Mouse (Mus musculus): ENCODE results near the gene Snx20. TPM values are rescaled to one million over a fixed set of nuclear protein-coding genes. Genes with fewer than 3 reads are reported as not detected.

Snx20 gene
- total RNA-seq, 2 experiments from 2014 or later, result 1.3 to 1.5 TPM

DNA sequence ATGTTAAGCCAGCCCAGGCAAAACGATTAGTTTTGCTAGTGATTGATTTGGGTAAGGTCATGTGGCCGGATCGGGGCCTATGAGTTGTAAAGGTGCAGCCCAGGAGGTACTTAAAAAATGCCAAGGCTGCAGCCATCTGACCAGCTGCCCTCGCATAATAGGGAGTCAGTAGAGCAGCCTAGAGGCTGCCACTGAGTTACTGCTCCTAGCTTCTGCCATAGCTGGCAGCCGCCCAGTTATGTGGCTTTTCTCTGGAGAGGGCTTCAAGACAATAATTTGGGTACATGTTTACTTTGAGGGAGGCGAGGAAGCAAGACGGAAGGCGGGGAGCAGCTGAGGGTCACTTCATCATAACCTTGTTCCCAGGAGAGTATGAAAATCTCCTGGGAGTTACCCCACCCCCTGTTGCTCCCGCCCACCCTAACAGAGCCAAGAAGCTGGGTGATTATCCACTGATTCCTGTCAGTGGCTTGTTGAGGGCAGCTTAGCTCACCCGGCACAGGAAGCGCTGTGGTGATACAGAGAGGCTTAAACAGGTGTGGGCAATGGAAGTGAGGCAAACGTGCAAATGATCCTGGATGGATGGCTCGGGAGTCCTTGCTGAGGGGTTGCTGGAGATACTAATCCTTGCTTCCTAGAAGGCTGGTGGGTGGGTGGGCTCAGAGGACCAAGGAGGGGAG is 30.4 kb downstream of the Snx20 start:
- DNase-seq (ENCODE audit: low spot score in 2 of 2), result no peak

DNA sequence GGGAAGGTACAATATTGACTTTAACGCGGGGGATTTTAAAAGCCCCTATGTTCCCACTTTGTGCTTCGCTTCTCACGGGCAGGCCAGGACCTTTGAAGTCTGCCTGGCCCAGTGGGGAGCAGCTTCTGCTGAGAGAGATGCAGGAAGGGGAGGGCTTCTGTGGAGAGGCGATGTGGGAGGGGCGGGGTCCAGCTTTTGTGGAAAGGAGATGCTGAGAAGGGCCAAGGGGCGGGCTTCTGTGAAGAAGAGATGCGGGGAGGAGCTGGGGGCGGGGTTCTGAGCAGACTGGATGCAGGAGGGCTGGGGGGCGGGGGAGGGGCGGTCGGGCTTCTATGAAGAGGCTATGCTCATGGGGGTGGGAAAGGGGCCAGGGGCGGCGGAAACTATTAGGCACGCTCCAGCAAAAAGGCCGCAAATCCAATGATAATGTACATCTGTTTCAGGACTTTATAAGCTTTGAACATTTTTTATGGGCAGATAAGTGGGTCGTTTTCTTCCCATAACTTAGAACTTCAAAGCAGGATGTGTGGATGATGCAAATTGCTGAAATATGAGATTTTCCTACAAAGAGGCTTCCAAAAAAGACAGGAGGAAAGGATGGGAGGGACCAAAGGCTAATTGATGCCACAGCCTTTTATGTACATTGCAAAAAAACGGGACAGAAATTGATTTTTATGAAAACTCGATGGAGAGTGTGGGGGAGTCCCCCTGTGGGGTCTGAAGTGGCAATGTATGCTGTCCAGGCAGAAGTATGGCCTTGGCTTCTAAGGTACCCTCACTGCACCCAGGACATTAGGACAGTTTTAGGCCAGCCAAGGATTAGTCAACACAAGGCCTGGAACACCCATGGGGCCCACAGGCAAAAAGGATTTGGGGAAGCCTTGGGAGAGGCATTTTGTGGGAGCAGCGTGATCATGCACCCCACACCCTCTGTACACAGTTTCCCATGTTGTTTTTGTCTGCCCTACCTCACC is 31.6 kb downstream of the Snx20 start:
- peak; percentile 66 to 78 for DNase-seq (ENCODE audit: low spot score in 2 of 2)

DNA sequence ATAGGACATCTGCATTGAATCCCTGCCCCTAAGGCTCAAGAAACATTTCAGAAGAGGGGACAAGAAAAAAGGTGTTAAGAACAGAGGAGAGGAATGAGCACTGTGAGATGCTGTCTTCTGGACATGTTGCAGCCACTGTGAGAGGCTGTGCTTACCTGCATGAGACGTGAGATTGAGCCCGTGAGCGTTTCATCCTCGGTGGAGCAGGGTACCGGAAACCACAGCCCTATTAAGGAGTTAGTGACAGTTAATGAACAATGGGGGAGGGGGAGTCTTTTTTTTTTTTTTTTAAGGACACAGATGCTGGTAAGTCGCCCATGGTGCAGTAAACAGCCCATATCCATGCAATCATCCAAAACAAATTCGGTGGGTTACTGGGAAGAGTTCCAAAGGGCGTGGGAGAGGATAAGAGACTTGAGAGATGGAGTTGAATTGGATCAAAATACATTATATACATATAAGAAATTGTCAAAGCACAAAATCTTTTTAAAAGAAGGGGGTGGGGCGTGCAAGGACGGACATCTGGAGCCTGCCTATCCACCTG is 32.4 kb downstream of the Snx20 start:
- DNase-seq (ENCODE audit: low spot score in 2 of 2), result no peak

DNA sequence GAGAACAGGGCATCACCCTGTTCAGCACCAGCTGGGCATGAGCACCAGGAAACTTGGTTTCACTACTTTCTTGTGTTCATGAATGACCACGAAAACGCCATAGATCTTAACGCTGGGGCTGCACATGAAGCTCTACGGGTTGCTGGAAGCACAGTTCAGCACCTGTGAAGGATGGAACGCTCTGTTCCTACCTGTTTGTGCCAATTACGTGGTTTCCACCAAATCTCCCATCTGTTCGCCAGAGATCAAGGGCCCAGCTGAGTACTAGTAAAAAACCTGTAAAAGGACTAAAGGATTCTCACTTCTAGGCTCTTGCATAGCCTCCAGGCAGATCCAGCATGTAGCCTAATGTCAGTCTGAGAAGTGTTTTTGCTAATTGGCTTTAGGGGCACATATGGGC is 36.4 kb downstream of the Snx20 start:
- DNase-seq (ENCODE audit: low spot score in 2 of 2), result no peak

DNA sequence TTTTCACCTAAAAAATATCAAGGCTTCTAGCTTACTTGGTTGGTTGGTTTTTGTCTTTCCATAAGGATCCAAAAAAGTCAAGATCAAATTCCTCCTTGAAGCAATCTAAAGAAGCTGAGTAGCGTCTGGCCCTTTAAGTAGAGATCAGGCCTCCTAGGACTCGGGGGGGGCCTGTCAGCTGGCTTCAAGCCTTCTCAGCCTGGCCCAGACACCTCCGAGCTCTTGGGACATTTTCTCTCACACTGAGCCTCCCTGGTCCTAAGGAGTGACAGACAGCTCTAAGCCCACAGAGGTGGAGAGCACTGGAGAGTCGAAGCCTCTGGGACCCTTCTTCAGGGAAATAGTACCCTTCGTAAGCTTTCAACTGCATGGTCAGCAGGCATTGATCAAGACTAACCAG is 37.4 kb downstream of the Snx20 start:
- DNase-seq (ENCODE audit: low spot score in 2 of 2), result no peak

DNA sequence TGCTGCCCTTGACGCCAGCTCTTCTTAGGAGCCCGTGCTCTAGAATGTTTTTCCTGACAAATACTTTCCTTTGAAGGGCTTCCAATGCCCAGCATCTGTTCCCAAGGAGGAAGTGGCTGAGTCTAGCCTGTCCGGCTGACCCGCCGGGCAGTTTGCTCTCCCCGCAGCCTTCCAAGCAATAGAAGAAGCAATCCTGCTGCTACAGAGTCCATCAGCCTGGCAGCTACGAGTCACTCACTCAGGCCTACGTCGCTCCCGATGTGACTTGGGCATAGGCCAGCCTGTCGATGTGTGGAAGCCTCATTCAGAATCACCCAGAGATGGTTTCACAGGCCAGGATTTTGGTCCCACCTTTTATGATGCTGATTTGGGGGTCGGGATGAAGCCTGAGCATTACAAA is 39.9 kb downstream of the Snx20 start:
- DNase-seq (ENCODE audit: low spot score in 2 of 2), result no peak

DNA sequence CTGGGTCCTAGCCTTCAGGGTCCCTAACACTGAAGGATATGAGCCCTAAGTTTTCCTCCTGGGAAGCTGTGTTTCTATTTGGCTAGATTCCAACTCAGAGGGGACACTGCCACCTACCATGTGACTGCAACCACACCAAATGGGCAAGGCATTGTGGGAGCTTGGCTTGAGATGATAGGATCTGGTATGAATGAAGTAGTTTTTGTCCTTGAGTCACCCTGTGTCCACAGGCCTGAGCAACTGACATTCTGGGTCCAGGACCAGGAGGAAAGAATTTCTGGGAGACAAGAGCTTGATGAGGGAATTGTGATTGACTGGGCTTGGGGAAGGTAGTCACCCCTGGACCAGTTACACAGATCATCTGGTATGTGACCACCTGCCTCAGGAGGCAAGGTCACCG is 42.0 kb downstream of the Snx20 start:
- no peak for DNase-seq (ENCODE audit: low spot score in 2 of 2)

DNA sequence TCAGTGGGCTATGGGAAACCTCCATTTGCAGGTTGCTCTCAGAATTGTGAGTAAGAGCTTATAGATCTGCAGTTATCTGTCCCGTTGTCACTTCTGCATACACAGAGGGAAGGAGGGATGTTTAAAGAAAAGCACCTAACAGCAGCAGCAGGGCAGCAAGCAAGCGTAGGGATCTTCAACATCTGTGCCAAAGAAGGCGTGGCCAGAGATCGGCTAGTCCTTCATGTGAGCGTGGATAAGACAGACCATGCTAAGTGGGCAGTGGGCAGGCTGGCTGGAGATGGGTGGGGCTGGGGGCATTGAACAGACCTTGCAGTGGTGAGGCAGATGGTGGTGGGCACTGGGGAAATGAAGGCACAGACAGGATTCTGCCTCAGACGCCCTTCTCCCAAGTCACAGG is 45.7 kb downstream of the Snx20 start:
- no peak for DNase-seq (ENCODE audit: low spot score in 2 of 2)

DNA sequence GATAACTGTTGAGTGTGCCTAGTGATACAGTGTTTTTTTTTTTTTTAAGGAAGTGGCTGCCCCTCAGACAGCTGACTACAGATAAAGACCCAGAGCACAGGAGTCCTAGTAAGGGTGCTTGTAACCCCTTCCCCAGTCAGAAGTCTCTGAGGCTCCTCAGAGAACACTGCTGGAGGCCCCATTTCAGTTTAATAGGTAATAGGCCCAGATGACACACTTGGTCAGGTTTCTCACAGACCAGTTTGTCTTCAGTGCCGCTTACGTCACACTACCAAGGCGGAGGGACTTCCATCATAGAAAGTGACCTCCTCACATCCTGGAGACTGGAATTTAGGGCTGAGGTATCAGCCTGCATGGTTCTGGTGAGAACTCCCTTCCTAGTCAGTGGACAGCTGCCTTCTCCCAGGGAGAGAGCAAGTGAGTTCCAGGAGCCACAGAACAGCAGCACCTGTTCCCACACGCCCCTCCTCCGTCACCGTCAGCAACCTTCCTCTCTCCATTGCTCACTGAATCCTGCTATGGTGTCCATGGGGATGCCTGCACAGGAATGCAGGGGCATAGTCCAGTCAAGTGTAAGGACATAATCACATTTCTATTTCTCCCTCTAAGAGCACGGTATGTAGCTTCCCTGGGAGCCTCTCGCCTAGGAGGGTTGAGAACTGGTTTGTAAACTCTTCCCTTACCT is 47.6 kb downstream of the Snx20 start:
- DNase-seq (ENCODE audit: low spot score in 2 of 2), result no peak

DNA sequence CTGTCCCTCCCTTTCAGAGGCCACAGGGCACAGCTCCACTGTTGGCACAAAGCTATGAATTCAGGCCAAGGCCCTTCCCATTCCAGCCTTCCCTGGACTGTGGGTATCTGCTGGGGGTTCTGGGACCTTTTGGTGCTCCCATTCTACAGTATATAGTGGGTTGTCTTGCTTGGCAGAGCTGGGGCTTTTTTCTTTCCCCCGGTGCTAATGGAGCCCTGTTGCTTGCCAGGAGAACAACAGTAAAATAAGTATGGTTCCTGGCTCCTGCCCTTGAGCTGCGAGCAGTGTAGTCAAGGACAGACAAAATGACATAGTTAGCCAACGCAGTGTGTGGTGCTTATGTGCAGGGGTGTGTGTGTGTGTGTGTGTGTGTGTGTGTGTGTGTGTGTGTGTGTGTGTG is 52.1 kb downstream of the Snx20 start:
- DNase-seq (ENCODE audit: low spot score in 2 of 2), result no peak

DNA sequence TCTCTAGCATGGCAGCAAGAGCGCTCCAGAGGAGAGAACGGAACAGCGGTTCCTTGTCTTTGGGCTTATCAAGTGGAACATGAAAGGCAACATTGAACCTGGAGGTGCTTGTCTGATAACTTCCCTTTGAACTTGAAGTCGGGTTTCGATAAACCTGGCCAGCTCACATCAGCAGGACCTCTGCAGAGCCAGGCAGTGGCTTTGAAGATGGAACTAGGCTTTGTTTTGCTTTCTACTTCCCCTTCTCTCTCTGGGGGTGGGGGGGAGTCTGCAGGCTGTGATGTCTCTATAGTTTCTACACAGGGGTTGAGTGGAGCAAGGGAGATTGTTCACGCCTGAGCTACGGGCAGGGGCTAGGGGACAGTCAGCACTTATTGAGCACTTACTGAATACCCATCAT is 55.1 kb downstream of the Snx20 start:
- DNase-seq (ENCODE audit: low spot score in 2 of 2), result no peak

DNA sequence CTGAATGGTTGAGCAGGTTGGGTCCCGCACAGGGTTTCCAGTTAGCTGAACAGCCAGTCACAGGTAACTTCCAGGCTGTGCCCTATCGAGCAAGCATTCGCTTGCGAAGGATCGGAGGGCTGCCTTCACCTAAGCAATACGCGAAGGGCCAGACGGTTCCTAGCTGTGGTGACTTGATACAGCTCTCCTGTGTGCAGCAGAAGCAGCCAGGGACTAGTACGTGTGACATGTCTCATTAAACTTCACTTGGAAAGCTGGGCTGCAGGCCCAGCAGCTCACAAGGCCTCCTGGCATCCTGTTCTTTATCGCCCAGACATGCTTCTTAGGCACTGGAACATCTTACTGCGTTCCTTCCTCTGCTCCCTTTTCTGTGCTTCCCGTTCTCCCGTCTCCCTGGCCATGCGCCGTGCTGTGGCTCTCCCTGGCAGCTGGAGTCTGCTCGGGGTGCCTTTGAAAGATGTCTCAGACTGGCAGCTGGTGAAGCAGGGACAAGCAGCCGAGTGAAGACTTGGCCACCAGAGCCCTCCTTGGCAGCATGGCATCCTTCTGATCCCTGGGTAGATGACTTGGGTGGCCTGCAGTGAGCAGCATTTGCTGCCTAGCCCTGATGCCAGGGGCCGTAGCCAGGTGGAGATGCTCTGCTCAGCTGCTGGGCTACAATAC is 56.1 kb downstream of the Snx20 start:
- DNase-seq (ENCODE audit: low spot score in 2 of 2), result no peak

DNA sequence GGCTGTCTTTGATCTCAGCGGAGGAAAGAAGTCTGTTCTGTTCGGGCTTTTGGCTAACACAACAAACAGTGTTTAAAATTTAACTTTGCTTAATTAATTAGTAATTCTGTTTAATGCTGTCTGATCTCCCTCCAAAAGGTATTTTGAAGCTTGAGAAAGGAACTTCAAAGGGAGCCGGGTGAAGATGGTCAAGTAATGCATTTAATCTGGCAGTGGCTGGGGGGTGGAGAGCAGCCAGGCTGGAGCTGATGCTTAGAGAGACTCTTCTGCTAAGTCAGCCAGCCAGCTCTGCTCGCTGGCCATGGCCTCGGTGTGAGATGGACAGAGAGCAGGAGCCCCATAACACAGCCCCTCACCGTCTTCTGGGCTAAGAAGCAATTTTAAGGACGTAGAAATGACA is 56.7 kb downstream of the Snx20 start:
- no peak for DNase-seq (ENCODE audit: low spot score in 2 of 2)

DNA sequence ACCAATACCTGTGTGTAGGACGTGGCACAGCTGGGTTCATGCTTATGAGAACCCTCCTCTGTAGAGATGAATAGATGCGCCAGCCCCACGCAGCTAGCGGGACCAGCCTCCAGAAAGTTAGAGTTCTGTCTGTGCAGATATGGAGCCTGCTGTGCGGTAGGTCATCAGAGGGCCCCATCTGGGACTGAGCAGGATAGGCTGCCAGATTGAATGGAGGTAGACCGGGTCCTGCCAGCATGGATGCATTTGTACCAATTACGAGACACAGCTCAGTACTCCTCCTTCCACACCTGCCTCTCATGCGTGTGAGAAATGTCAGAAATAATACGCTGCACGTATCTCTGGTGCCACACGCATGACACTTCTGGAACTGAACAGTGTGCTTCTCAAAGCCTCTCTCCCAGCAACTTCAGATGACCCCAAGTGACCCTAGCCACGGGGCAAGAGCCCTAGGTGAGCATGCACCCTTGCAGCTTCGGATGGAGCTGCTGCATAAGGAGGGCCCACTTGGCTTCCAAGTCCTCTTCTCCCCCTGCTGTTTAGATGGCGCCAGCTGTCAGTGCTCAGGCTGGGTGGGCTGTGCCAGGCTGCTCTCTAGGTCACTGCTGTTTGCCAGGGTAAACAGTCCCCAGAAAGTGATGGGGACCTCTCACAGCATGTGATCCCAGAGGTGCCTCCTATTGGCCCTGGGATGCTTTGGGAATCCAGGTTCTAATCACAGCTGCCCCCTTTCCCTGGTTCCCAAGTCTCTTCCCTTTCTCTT is 57.3 kb downstream of the Snx20 start:
- no peak for DNase-seq (ENCODE audit: low spot score in 2 of 2)

DNA sequence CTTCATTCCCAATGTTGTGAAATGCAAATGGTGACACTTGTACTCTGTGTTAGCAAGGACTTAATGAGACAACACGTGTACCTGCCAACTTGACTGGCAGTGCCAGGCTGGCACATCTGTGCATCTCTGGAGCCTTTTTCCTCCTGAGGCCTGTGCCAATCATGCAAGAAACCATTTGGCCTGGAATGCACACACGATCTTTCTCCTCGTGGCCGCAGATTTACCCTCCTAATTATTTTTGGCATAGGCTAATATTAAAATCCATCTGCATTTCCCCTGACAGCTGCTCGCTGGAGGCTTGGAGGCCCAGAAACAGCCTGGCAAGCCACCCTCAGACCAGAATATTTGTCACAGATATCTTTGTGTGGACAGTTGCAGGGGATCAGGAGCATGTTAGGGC is 58.3 kb downstream of the Snx20 start:
- DNase-seq (ENCODE audit: low spot score in 2 of 2), result no peak

Other genes starting within 250 kb of the Snx20 start
- 10 to 100 TPM; 11.7 to 11.9 TPM for gene Nkd1, start 114.8 kb downstream of the Snx20 start, total RNA-seq (2021)
- gene Nod2, start 11.2 kb upstream of the Snx20 start, total RNA-seq (2021), result 1 to 10 TPM; 1.3 TPM
- 10 to 100 TPM; 15.1 to 20.4 TPM for gene Cyld, start 60.9 kb upstream of the Snx20 start, total RNA-seq (2021)